Comparison of ENCODE assay signal across 25 mouse cellular contexts in genomic region chr3:116277146-116277545, GRCm38 (mm10). TPM values are rescaled to one million over a fixed set of nuclear protein-coding genes. Genes with fewer than 3 reads are reported as not detected.
A peak's percentile ranks its signal among the peaks of the same experiment; 100 is the strongest.
DNase-seq lines count a peak whose midpoint lies in the region; ATAC-seq and TF ChIP-seq lines count a peak whose summit lies in the region.
"Had no signal": no experiment of that assay in that cellular context is flagged by ENCODE, and none has a peak within 500 bp of the region (broad histone marks: within the 10 kb centered on the region; RNA-seq: fewer than 3 reads in every experiment).

No protein-coding gene starts in this region.

- no peak overlapping the region for H3K27ac ChIP-seq in hindbrain, embryonic 15.5 days (replicated peaks)
- no peak overlapping the region for H3K27ac ChIP-seq in hindbrain, postnatal 0 days
- H3K27ac ChIP-seq in hindbrain, embryonic 16.5 days (ENCODE audit: low read depth, low read length), result no peak overlapping the region
- H3K27ac ChIP-seq in hindbrain, embryonic 11.5 days (ENCODE audit: low read depth, low read length), result no peak overlapping the region
- H3K27ac ChIP-seq in neural tube, embryonic 13.5 days (replicated peaks), result 0 out of 2 replicates have a peak overlapping the region, but pooled peaks have one; percentile 33

- H3K4me2 ChIP-seq in hindbrain, embryonic 15.5 days, result no peak overlapping the region
- H3K4me2 ChIP-seq in hindbrain, postnatal 0 days (ENCODE audit: low read depth, low read length), result no peak overlapping the region
- no peak overlapping the region for H3K4me2 ChIP-seq in hindbrain, embryonic 16.5 days (ENCODE audit: low read length)
- H3K4me2 ChIP-seq in hindbrain, embryonic 11.5 days (replicated peaks; ENCODE audit: low read depth, low read length), result no peak overlapping the region
- H3K4me2 ChIP-seq in neural tube, embryonic 13.5 days, result no peak overlapping the region

- DNase-seq in heart, adult 11 months, result peak; percentile 75
- DNase-seq in heart, adult 8-10 months (ENCODE audit: low spot score), result no peak
- DNase-seq in hindbrain, postnatal 0 days (ENCODE audit: low spot score), result no peak
- no peak for DNase-seq in hindbrain, embryonic 11.5 days (ENCODE audit: low spot score)
- no peak for DNase-seq in neural tube, embryonic 10.5 days (ENCODE audit: extremely low spot score, low spot score)
- DNase-seq: adrenal gland, adult 2 months; adrenal gland, adult 8-10 months; adrenal gland, postnatal 10 days; adrenal gland, postnatal 14 days; adrenal gland, postnatal 25 days; adrenal gland, postnatal 36 days; B cell, adult 2 months; cerebellum, adult 11 months; cerebellum, adult 11-12 months had no signal

- no peaks in the 10 kb centered on the region for H3K36me3 ChIP-seq in hindbrain, embryonic 15.5 days
- H3K36me3 ChIP-seq in hindbrain, postnatal 0 days (ENCODE audit: insufficient read depth, low read length), result no peaks in the 10 kb centered on the region
- no peaks in the 10 kb centered on the region for H3K36me3 ChIP-seq in hindbrain, embryonic 16.5 days (ENCODE audit: control insufficient read depth, insufficient read depth, low read length)
- no peaks in the 10 kb centered on the region for H3K36me3 ChIP-seq in hindbrain, embryonic 11.5 days (ENCODE audit: control insufficient read depth, insufficient read depth, low read length)
- H3K36me3 ChIP-seq in neural tube, embryonic 13.5 days, result peaks cover 3% of the 10 kb centered on the region; the same call in 1 of the 2 replicates

- TF ChIP-seq CTCF in hindbrain, postnatal 0 days (IDR thresholded peaks at IDR 0.05; ENCODE audit: low read depth), result no peak

- H3K4me1 ChIP-seq in hindbrain, embryonic 15.5 days (replicated peaks), result no peaks in the 10 kb centered on the region
- H3K4me1 ChIP-seq in hindbrain, postnatal 0 days (ENCODE audit: insufficient read depth, low read length), result no peaks in the 10 kb centered on the region
- H3K4me1 ChIP-seq in hindbrain, embryonic 16.5 days (ENCODE audit: control insufficient read depth, insufficient read depth, low read depth, low read length), result no peaks in the 10 kb centered on the region
- H3K4me1 ChIP-seq in hindbrain, embryonic 11.5 days (replicated peaks; ENCODE audit: control insufficient read depth, insufficient read depth, low read length), result no peaks in the 10 kb centered on the region
- no peaks in the 10 kb centered on the region for H3K4me1 ChIP-seq in neural tube, embryonic 13.5 days (replicated peaks)

- 63% methylated on average over 8 of the region's 8 CpGs for WGBS in hindbrain, embryonic 15.5 days
- WGBS in hindbrain, postnatal 0 days, result 65% methylated on average over 8 of the region's 8 CpGs
- 53% methylated on average over 8 of the region's 8 CpGs for WGBS in hindbrain, embryonic 16.5 days
- 73% methylated on average over 8 of the region's 8 CpGs for WGBS in hindbrain, embryonic 11.5 days
- 59% methylated on average over 8 of the region's 8 CpGs for WGBS in neural tube, embryonic 13.5 days

- no peak overlapping the region for H3K9ac ChIP-seq in hindbrain, embryonic 15.5 days
- no peak overlapping the region for H3K9ac ChIP-seq in hindbrain, postnatal 0 days (replicated peaks; ENCODE audit: low read length)
- H3K9ac ChIP-seq in hindbrain, embryonic 16.5 days (ENCODE audit: low read depth, low read length), result no peak overlapping the region
- no peak overlapping the region for H3K9ac ChIP-seq in hindbrain, embryonic 11.5 days (ENCODE audit: low read depth, low read length)
- no peak overlapping the region for H3K9ac ChIP-seq in neural tube, embryonic 13.5 days

- H3K27me3 ChIP-seq in hindbrain, embryonic 15.5 days, result no peaks in the 10 kb centered on the region
- H3K27me3 ChIP-seq in hindbrain, postnatal 0 days (ENCODE audit: insufficient read depth, low read length), result no peaks in the 10 kb centered on the region
- H3K27me3 ChIP-seq in hindbrain, embryonic 16.5 days (replicated peaks; ENCODE audit: control insufficient read depth, insufficient read depth, low read length), result no peaks in the 10 kb centered on the region
- no peaks in the 10 kb centered on the region for H3K27me3 ChIP-seq in hindbrain, embryonic 11.5 days (ENCODE audit: control insufficient read depth, insufficient read depth, low read length)
- no peaks in the 10 kb centered on the region for H3K27me3 ChIP-seq in neural tube, embryonic 13.5 days
- H3K27me3 ChIP-seq: CH12.LX, Patski had no signal

- H3K9me3 ChIP-seq in hindbrain, embryonic 15.5 days, result no peaks in the 10 kb centered on the region
- no peaks in the 10 kb centered on the region for H3K9me3 ChIP-seq in hindbrain, postnatal 0 days (ENCODE audit: low read length)
- no peaks in the 10 kb centered on the region for H3K9me3 ChIP-seq in hindbrain, embryonic 16.5 days (ENCODE audit: control insufficient read depth, low read length)
- H3K9me3 ChIP-seq in hindbrain, embryonic 11.5 days (ENCODE audit: control insufficient read depth, low read length), result no peaks in the 10 kb centered on the region
- no peaks in the 10 kb centered on the region for H3K9me3 ChIP-seq in neural tube, embryonic 13.5 days
- H3K9me3 ChIP-seq: G1E had no signal

- no peak overlapping the region for H3K4me3 ChIP-seq in hindbrain, embryonic 15.5 days
- H3K4me3 ChIP-seq in hindbrain, postnatal 0 days (ENCODE audit: low read length), result no peak overlapping the region
- H3K4me3 ChIP-seq in hindbrain, embryonic 16.5 days (ENCODE audit: low read length), result no peak overlapping the region
- no peak overlapping the region for H3K4me3 ChIP-seq in hindbrain, embryonic 11.5 days (ENCODE audit: low read depth, low read length)
- H3K4me3 ChIP-seq in neural tube, embryonic 13.5 days, result no peak overlapping the region

- peak; percentile 63; the same call in 1 of the 2 replicates for ATAC-seq in hindbrain, embryonic 15.5 days (ENCODE audit: low FRiP score, low read depth)
- ATAC-seq in hindbrain, postnatal 0 days, result no peak
- peak; percentile 67; the same call in 1 of the 2 replicates for ATAC-seq in hindbrain, embryonic 16.5 days
- ATAC-seq in hindbrain, embryonic 11.5 days (ENCODE audit: low FRiP score), result no peak
- no peak for ATAC-seq in neural tube, embryonic 13.5 days (ENCODE audit: low read depth)
- ATAC-seq: activated CD4-positive, CD25-positive, alpha-beta regulatory T cell, adult 4 months; CD4-positive, CD25-positive, alpha-beta regulatory T cell, adult 4 months; Patski had no signal

RNA-seq across cellular contexts. Expression of gene Gpr88, which starts 23.8 kb away (rescaled TPM):
- under 1 TPM; 0.14 to 0.30 (median 0.16) TPM for total RNA-seq in heart, adult 8-10 months (2022)
- 6.3 and 6.4 TPM in 2 replicates for polyA plus RNA-seq in hindbrain, embryonic 15.5 days (2015; fragmentation: Nextera tagmentation; extraction: Ambion mirVana)
- total RNA-seq in hindbrain, postnatal 0 days (2014; rRNA removed), result 11.4 and 22.9 TPM in 2 replicates
- polyA plus RNA-seq in hindbrain, postnatal 0 days (2015; fragmentation: Nextera tagmentation; extraction: Ambion mirVana), result 4.6 and 5.9 TPM in 2 replicates
- 4.7 and 6.9 TPM in 2 replicates for polyA plus RNA-seq in hindbrain, embryonic 16.5 days (2015; fragmentation: Nextera tagmentation; extraction: Ambion mirVana)
- polyA plus RNA-seq in hindbrain, embryonic 11.5 days (2014; fragmentation: Nextera tagmentation; extraction: Ambion mirVana), result 0.54 and 0.93 TPM in 2 replicates
- polyA plus RNA-seq in neural tube, embryonic 13.5 days (2015; fragmentation: Nextera tagmentation; extraction: Ambion mirVana), result 1.7 and 2.8 TPM in 2 replicates
- total RNA-seq: CH12.LX, ES-E14, MEL had no signal
- polyA plus RNA-seq: activated CD4-positive, CD25-positive, alpha-beta regulatory T cell, adult 4 months; C2C12; CD4-positive, CD25-positive, alpha-beta regulatory T cell, adult 4 months; G1E had no signal

Comparison
In these comparisons a context has a peak if more than half of its experiments do, and no peak if none do; other contexts are left out.
1. ATAC-seq: peak in hindbrain, embryonic 15.5 days (single experiment) and hindbrain, embryonic 16.5 days (single experiment); none in hindbrain, postnatal 0 days (single experiment), hindbrain, embryonic 11.5 days (single experiment) and neural tube, embryonic 13.5 days (single experiment).